17 mouse cellular contexts compared by ENCODE assay signal in genomic region chr3:88198505-88199020, GRCm38 (mm10). TPM values are rescaled to one million over a fixed set of nuclear protein-coding genes. Genes with fewer than 3 reads are reported as not detected.
A peak's percentile ranks its signal among the peaks of the same experiment; 100 is the strongest.
DNase-seq lines count a peak whose midpoint lies in the region; ATAC-seq lines count a peak whose summit lies in the region.
"Had no signal": no experiment of that assay in that cellular context is flagged by ENCODE, and none has a peak within 500 bp of the region (broad histone marks: within the 10 kb centered on the region; RNA-seq: fewer than 3 reads in every experiment).

No protein-coding gene starts in this region.

- no peak overlapping the region; the same call in 1 of the 2 replicates for H3K4me2 ChIP-seq in midbrain, embryonic 16.5 days (ENCODE audit: low read length)
- H3K4me2 ChIP-seq in hindbrain, embryonic 11.5 days (replicated peaks; ENCODE audit: low read depth, low read length), result peak overlapping the region; percentile 14; the same call in 1 of the 2 replicates
- H3K4me2 ChIP-seq in midbrain, embryonic 13.5 days (replicated peaks), result peak overlapping the region; percentile 34
- peak overlapping the region; percentile 24 for H3K4me2 ChIP-seq in neural tube, embryonic 15.5 days
- H3K4me2 ChIP-seq: lung, embryonic 14.5 days had no signal

- H3K27ac ChIP-seq in midbrain, embryonic 10.5 days (replicated peaks), result peak overlapping the region; percentile 61
- no peak overlapping the region for H3K27ac ChIP-seq in midbrain, embryonic 16.5 days (ENCODE audit: low read length)
- H3K27ac ChIP-seq in hindbrain, embryonic 11.5 days (ENCODE audit: low read depth, low read length), result peak overlapping the region; percentile 59
- H3K27ac ChIP-seq in midbrain, embryonic 13.5 days, result peak overlapping the region; percentile 70
- H3K27ac ChIP-seq in neural tube, embryonic 15.5 days (replicated peaks), result peak overlapping the region; percentile 58
- H3K27ac ChIP-seq: heart, adult 2 months had no signal

- peaks cover 8% of the 10 kb centered on the region for H3K9me3 ChIP-seq in midbrain, embryonic 10.5 days (replicated peaks)
- H3K9me3 ChIP-seq in midbrain, embryonic 16.5 days (replicated peaks; ENCODE audit: control insufficient read depth, low read length, poor library complexity, severe bottlenecking), result no peaks in the 10 kb centered on the region
- H3K9me3 ChIP-seq in hindbrain, embryonic 11.5 days (ENCODE audit: control insufficient read depth, low read length), result no peaks in the 10 kb centered on the region
- 0 out of 2 replicates have a peak, but pooled peaks cover 3% of the 10 kb centered on the region for H3K9me3 ChIP-seq in midbrain, embryonic 13.5 days
- H3K9me3 ChIP-seq in neural tube, embryonic 15.5 days (replicated peaks), result no peaks in the 10 kb centered on the region

- peak overlapping the region; percentile 24; the same call in 1 of the 2 replicates for H3K4me3 ChIP-seq in midbrain, embryonic 10.5 days
- H3K4me3 ChIP-seq in midbrain, embryonic 16.5 days (ENCODE audit: low read depth, low read length), result no peak overlapping the region
- no peak overlapping the region for H3K4me3 ChIP-seq in hindbrain, embryonic 11.5 days (ENCODE audit: low read depth, low read length)
- H3K4me3 ChIP-seq in midbrain, embryonic 13.5 days (replicated peaks), result 0 out of 2 replicates have a peak overlapping the region, but pooled peaks have one; percentile 1
- H3K4me3 ChIP-seq in neural tube, embryonic 15.5 days (replicated peaks), result no peak overlapping the region
- H3K4me3 ChIP-seq: heart, adult 2 months had no signal

- H3K27me3 ChIP-seq in midbrain, embryonic 10.5 days (ENCODE audit: low read depth, poor library complexity, severe bottlenecking), result peaks cover 100% of the 10 kb centered on the region
- peaks cover 14% of the 10 kb centered on the region for H3K27me3 ChIP-seq in midbrain, embryonic 16.5 days (ENCODE audit: control insufficient read depth, insufficient read depth, low read depth, low read length)
- peaks cover 48% of the 10 kb centered on the region for H3K27me3 ChIP-seq in hindbrain, embryonic 11.5 days (ENCODE audit: control insufficient read depth, insufficient read depth, low read length)
- H3K27me3 ChIP-seq in midbrain, embryonic 13.5 days, result peaks cover 85% of the 10 kb centered on the region
- no peaks in the 10 kb centered on the region for H3K27me3 ChIP-seq in neural tube, embryonic 15.5 days (replicated peaks)

- 2% methylated on average over 9 of the region's 9 CpGs for WGBS in midbrain, embryonic 10.5 days
- WGBS in midbrain, embryonic 16.5 days, result 16% methylated on average over 8 of the region's 9 CpGs
- 3% methylated on average over 9 of the region's 9 CpGs for WGBS in hindbrain, embryonic 11.5 days
- WGBS in midbrain, embryonic 13.5 days, result 2% methylated on average over 9 of the region's 9 CpGs
- 14% methylated on average over 9 of the region's 9 CpGs for WGBS in neural tube, embryonic 15.5 days

- DNase-seq in midbrain, embryonic 10.5 days (ENCODE audit: low spot score), result no peak
- DNase-seq in hindbrain, embryonic 11.5 days (ENCODE audit: low spot score), result peak; percentile 32
- DNase-seq in thymus, adult 18-20 months, result no peak
- DNase-seq: heart, adult 2 months; liver; lung, embryonic 14.5 days; thymus, postnatal 25 days had no signal

- no peak for ATAC-seq in midbrain, embryonic 16.5 days
- ATAC-seq in hindbrain, embryonic 11.5 days (ENCODE audit: low FRiP score), result no peak
- ATAC-seq in midbrain, embryonic 13.5 days, result peak; percentile 19; the same call in 1 of the 2 replicates
- ATAC-seq in neural tube, embryonic 15.5 days (ENCODE audit: low FRiP score), result no peak
- ATAC-seq in monocyte, adult 5-6 weeks (replicated peaks; ENCODE audit: insufficient number of reproducible peaks, low FRiP score, low TSS enrichment, poor library complexity, severe bottlenecking), result no peak
- ATAC-seq in megakaryocyte-erythroid progenitor cell, adult 5-6 weeks (replicated peaks; ENCODE audit: low FRiP score, low TSS enrichment, poor library complexity, severe bottlenecking), result no peak
- ATAC-seq: inflammation-experienced regulatory T-cells, adult 6 months; Patski had no signal

- H3K9ac ChIP-seq in midbrain, embryonic 16.5 days (ENCODE audit: low read depth, low read length), result no peak overlapping the region
- H3K9ac ChIP-seq in hindbrain, embryonic 11.5 days (ENCODE audit: low read depth, low read length), result no peak overlapping the region
- H3K9ac ChIP-seq in midbrain, embryonic 13.5 days (replicated peaks), result 0 out of 2 replicates have a peak overlapping the region, but pooled peaks have one; percentile 42
- no peak overlapping the region for H3K9ac ChIP-seq in neural tube, embryonic 15.5 days (replicated peaks)
- H3K9ac ChIP-seq: lung, embryonic 14.5 days had no signal

- H3K4me1 ChIP-seq in midbrain, embryonic 10.5 days, result peaks cover 38% of the 10 kb centered on the region
- H3K4me1 ChIP-seq in midbrain, embryonic 16.5 days (ENCODE audit: control insufficient read depth, insufficient read depth, low read length), result peaks cover 13% of the 10 kb centered on the region
- H3K4me1 ChIP-seq in hindbrain, embryonic 11.5 days (replicated peaks; ENCODE audit: control insufficient read depth, insufficient read depth, low read length), result peaks cover 21% of the 10 kb centered on the region
- peaks cover 64% of the 10 kb centered on the region for H3K4me1 ChIP-seq in midbrain, embryonic 13.5 days (replicated peaks)
- H3K4me1 ChIP-seq in neural tube, embryonic 15.5 days, result peaks cover 47% of the 10 kb centered on the region

- H3K36me3 ChIP-seq in midbrain, embryonic 10.5 days, result no peaks in the 10 kb centered on the region
- no peaks in the 10 kb centered on the region for H3K36me3 ChIP-seq in midbrain, embryonic 16.5 days (ENCODE audit: control insufficient read depth, insufficient read depth, low read length)
- H3K36me3 ChIP-seq in hindbrain, embryonic 11.5 days (ENCODE audit: control insufficient read depth, insufficient read depth, low read length), result no peaks in the 10 kb centered on the region
- no peaks in the 10 kb centered on the region for H3K36me3 ChIP-seq in midbrain, embryonic 13.5 days
- no peaks in the 10 kb centered on the region for H3K36me3 ChIP-seq in neural tube, embryonic 15.5 days

RNA-seq across cellular contexts. Expression of gene Rhbg, which starts 55.9 kb away (rescaled TPM):
- not detected in 2 replicates for polyA plus RNA-seq in midbrain, embryonic 10.5 days (2016; fragmentation: Nextera tagmentation; extraction: Ambion mirVana)
- polyA plus RNA-seq in midbrain, embryonic 16.5 days (2015; fragmentation: Nextera tagmentation; extraction: Ambion mirVana), result 0.18 and 0.21 TPM in 2 replicates
- polyA plus RNA-seq in hindbrain, embryonic 11.5 days (2014; fragmentation: Nextera tagmentation; extraction: Ambion mirVana), result 0.13 and 0.25 TPM in 2 replicates
- polyA plus RNA-seq in midbrain, embryonic 13.5 days (2015; fragmentation: Nextera tagmentation; extraction: Ambion mirVana), result 0.12 TPM in 1 of 2 replicates, not detected in the other
- 0.78 and 0.83 TPM in 2 replicates for polyA plus RNA-seq in neural tube, embryonic 15.5 days (2015; fragmentation: Nextera tagmentation; extraction: Ambion mirVana)
- not detected in 3 replicates for total RNA-seq in monocyte, adult 5-6 weeks (2017)
- total RNA-seq in megakaryocyte-erythroid progenitor cell, adult 5-6 weeks (2014; fragmentation: Nextera tagmentation), result not detected in 2 replicates
- not detected in 2 replicates for total RNA-seq in megakaryocyte-erythroid progenitor cell, adult 5-6 weeks (2017)
- total RNA-seq: gastrocnemius, adult 8-10 months; heart, adult 2 months; layer of hippocampus, adult 8-10 months; megakaryocyte, adult 5-6 weeks had no signal
- polyA plus RNA-seq: inflammation-experienced regulatory T-cells, adult 6 months; lung, embryonic 14.5 days; Patski had no signal

RNA-seq across cellular contexts. Expression of gene Mef2d, which starts 56.4 kb away (rescaled TPM):
- 8.2 and 11.0 TPM in 2 replicates for polyA plus RNA-seq in midbrain, embryonic 10.5 days (2016; fragmentation: Nextera tagmentation; extraction: Ambion mirVana)
- 21.6 and 22.5 TPM in 2 replicates for polyA plus RNA-seq in midbrain, embryonic 16.5 days (2015; fragmentation: Nextera tagmentation; extraction: Ambion mirVana)
- 12.0 and 12.3 TPM in 2 replicates for polyA plus RNA-seq in hindbrain, embryonic 11.5 days (2014; fragmentation: Nextera tagmentation; extraction: Ambion mirVana)
- polyA plus RNA-seq in midbrain, embryonic 13.5 days (2015; fragmentation: Nextera tagmentation; extraction: Ambion mirVana), result 15.1 and 16.9 TPM in 2 replicates
- polyA plus RNA-seq in neural tube, embryonic 15.5 days (2015; fragmentation: Nextera tagmentation; extraction: Ambion mirVana), result 14.3 and 20.3 TPM in 2 replicates
- total RNA-seq in monocyte, adult 5-6 weeks (2017), result 94.8 to 111 TPM (median 99.0 TPM) in 3 replicates
- 91.9 and 97.4 TPM in 2 replicates for total RNA-seq in megakaryocyte-erythroid progenitor cell, adult 5-6 weeks (2014; fragmentation: Nextera tagmentation)
- 19.7 and 50.5 TPM in 2 replicates for total RNA-seq in megakaryocyte-erythroid progenitor cell, adult 5-6 weeks (2017)

Comparison
In these comparisons a context has a peak if more than half of its experiments do, and no peak if none do; other contexts are left out.
1. H3K4me3 ChIP-seq: peak in midbrain, embryonic 10.5 days (single experiment) and midbrain, embryonic 13.5 days (single experiment); none in midbrain, embryonic 16.5 days (single experiment), hindbrain, embryonic 11.5 days (single experiment) and neural tube, embryonic 15.5 days (single experiment).